19 mouse cellular contexts compared by ENCODE assay signal in the genomic region with DNA sequence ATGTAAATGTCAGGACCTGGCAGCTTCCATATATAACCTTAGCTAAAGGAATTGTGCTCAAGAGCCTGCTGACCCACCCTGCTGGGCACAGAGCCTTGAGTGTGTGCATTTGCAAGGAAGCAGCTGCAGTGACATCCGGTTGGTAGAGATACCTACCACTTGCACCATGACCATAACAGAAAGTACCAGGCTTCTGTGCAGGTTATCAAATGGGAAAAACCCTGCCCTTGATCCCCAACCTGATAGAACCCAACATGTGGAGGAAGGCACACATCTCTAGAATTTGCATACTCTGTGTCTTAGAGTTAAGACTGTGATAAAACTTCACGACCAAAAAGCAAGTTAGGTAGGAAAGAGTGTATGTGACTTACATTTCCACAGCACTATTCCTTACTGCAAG.
"Had no signal": no experiment of that assay in that cellular context is flagged by ENCODE, and none has a peak within 500 bp of the region (broad histone marks: within the 10 kb centered on the region; RNA-seq: fewer than 3 reads in every experiment).

No protein-coding gene starts in this region.

- H3K9me3 ChIP-seq: kidney, embryonic 15.5 days; limb, embryonic 13.5 days; liver, embryonic 12.5 days; liver, embryonic 15.5 days; lung, embryonic 15.5 days; midbrain, embryonic 12.5 days; stomach, embryonic 15.5 days had no signal

- H3K9ac ChIP-seq: kidney, embryonic 15.5 days; limb, embryonic 13.5 days; liver, embryonic 12.5 days; liver, embryonic 15.5 days; lung, embryonic 15.5 days; midbrain, embryonic 12.5 days; stomach, embryonic 15.5 days had no signal

- H3K4me1 ChIP-seq: kidney, embryonic 15.5 days; limb, embryonic 13.5 days; liver, embryonic 12.5 days; liver, embryonic 15.5 days; lung, embryonic 15.5 days; stomach, embryonic 15.5 days had no signal

- H3K36me3 ChIP-seq: kidney, embryonic 15.5 days; limb, embryonic 13.5 days; liver, embryonic 12.5 days; liver, embryonic 15.5 days; lung, embryonic 15.5 days; midbrain, embryonic 12.5 days; stomach, embryonic 15.5 days had no signal

- H3K4me3 ChIP-seq: kidney, embryonic 15.5 days; left cerebral cortex, adult 2 months; limb, embryonic 13.5 days; liver, embryonic 12.5 days; liver, embryonic 15.5 days; lung, embryonic 15.5 days; midbrain, embryonic 12.5 days; myocyte; stomach, embryonic 15.5 days had no signal

- ATAC-seq: liver, embryonic 12.5 days; midbrain, embryonic 16.5 days had no signal

- DNase-seq: kidney, adult 8-10 months; kidney, postnatal 10 days; kidney, postnatal 36 days; layer of hippocampus, postnatal 36 days; liver; lung, adult 18-20 months; lung, postnatal 10 days; lung, postnatal 4 days; thymus, postnatal 36 days had no signal

- H3K27ac ChIP-seq: kidney, embryonic 15.5 days; left cerebral cortex, adult 2 months; limb, embryonic 13.5 days; liver, embryonic 12.5 days; lung, embryonic 15.5 days; midbrain, embryonic 12.5 days; stomach, embryonic 15.5 days had no signal

- H3K4me2 ChIP-seq: kidney, embryonic 15.5 days; limb, embryonic 13.5 days; liver, embryonic 12.5 days; liver, embryonic 15.5 days; lung, embryonic 15.5 days; midbrain, embryonic 12.5 days; stomach, embryonic 15.5 days had no signal

- H3K27me3 ChIP-seq: kidney, embryonic 15.5 days; limb, embryonic 13.5 days; liver, embryonic 12.5 days; liver, embryonic 15.5 days; lung, embryonic 15.5 days; midbrain, embryonic 12.5 days; stomach, embryonic 15.5 days had no signal
